Mouse (Mus musculus) embryonic facial prominence, embryonic 11.5 days (tissue): ENCODE measurements around the gene 3110040N11Rik. TPM values are rescaled to one million over a fixed set of nuclear protein-coding genes. Genes with fewer than 3 reads are reported as not detected.

ENCODE experiments used
- ATAC-seq: fragments of 200-750 bp; cut with Nextera tagmentation; replicated peaks from 2 replicates; pipeline ENCODE4 v1.8.0; 2017; ENCODE audit warnings: low read depth; ENCODE audit not compliant: insufficient number of reproducible peaks, low FRiP score, low TSS enrichment
- DNase-seq: peaks from one replicate; pipeline ENCODE4 v3.0.0-alpha.2; 2015; ENCODE audit warnings: low spot score
- H3K27ac ChIP-seq: fragments of 300-500 bp; sonication (generic); replicated peaks from 2 replicates; pipeline ENCODE4 v1.5.1; 2014; ENCODE audit warnings: mild to moderate bottlenecking, low read depth, low read length, control low read depth
- H3K27me3 ChIP-seq: fragments of 300-500 bp; sonication (generic); 2 replicates; pipeline ENCODE4 v1.6.1; 2014; ENCODE audit warnings: mild to moderate bottlenecking, low read length, moderate library complexity, mixed read lengths; ENCODE audit not compliant: control insufficient read depth, insufficient read depth
- H3K36me3 ChIP-seq: fragments of 300-500 bp; sonication (generic); replicated peaks from 2 replicates; pipeline ENCODE4 v1.6.1; 2014; ENCODE audit warnings: low read depth, mild to moderate bottlenecking, low read length, moderate library complexity, mixed read lengths; ENCODE audit not compliant: control insufficient read depth, insufficient read depth
- H3K4me1 ChIP-seq: fragments of 300-500 bp; sonication (generic); 2 replicates; pipeline ENCODE4 v1.6.1; 2014; ENCODE audit warnings: low read length, mixed read lengths; ENCODE audit not compliant: control insufficient read depth, insufficient read depth
- H3K4me2 ChIP-seq: fragments of 300-500 bp; sonication (generic); 2 replicates; pipeline ENCODE4 v1.6.1; 2014; ENCODE audit warnings: low read depth, mild to moderate bottlenecking, control low read depth, low read length, moderate library complexity
- H3K4me3 ChIP-seq: fragments of 300-500 bp; sonication (generic); 2 replicates; pipeline ENCODE4 v1.5.1; 2014; ENCODE audit warnings: low read depth, low read length, control low read depth
- H3K9ac ChIP-seq: fragments of 300-500 bp; sonication (generic); replicated peaks from 2 replicates; pipeline ENCODE4 v1.6.1; 2014; ENCODE audit warnings: mild to moderate bottlenecking, control low read depth, low read length
- H3K9me3 ChIP-seq: fragments of 300-500 bp; sonication (generic); replicated peaks from 2 replicates; pipeline ENCODE4 v1.6.1; 2016; ENCODE audit warnings: mild to moderate bottlenecking, low read length, inconsistent platforms, mixed read lengths; ENCODE audit not compliant: control insufficient read depth
- WGBS: fragments of 180-500 bp; shearing (Covaris S2); extraction: QIAGEN DNeasy Blood & Tissue Kit; methylation state at CpG from one replicate; pipeline ENCODE4 v1.1.7; 2014; 5-methylcytosine and 5-hydroxymethylcytosine counted together
- polyA plus RNA-seq: library from polyadenylated mRNA; unstranded; fragments of >200 nt; fragmentation: Nextera tagmentation; extraction: Ambion mirVana; gene quantifications from 2 replicates; pipeline ENCODE4 v1.2.1, GENCODE M21; 2014

3110040N11Rik gene
- polyA plus RNA-seq, 1 experiment from 2014 or later: 47.3 TPM

DNA sequence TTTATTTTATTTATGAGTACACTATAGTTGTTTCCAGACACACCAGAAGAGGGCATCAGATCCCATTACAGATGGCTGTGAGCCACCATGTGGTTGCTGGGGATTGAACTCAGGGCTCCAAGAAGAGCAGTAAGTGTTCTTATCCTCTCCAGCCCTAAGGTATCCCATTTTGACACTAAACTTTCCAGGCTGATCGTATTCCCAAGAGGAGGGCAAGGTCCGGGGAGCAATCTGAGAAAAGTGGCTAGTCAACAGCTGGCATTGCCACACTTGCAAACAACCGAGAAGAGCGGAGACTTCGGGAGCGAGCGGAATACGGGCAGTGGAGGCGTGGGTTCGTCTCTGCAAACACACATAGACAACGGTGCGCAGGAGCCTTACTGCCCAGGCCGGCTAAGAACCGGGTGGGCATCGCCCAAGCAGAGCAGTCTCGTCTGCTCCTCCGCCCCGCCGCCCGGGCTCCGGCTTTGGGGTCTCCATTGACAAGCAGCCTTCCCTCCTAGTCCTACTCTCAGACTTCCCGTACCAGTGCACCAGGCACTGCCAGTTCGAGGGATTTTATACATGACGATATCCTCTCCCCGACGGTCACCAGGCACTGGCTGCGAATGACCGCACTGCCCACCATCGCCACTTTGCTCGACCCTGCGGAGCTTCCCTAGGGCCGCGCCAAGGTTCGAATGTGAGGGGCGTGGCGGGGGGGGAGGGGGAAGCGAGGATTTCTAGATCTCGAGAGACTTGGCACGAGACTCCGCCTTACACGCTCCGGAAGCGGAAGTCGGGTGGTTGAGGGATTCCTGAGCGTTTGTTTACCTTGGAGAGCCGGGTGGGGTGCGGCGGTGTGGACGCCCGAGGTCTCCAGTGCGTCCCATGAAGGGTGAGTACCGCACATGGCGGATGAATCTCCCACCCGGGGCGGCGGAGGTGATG lies 26.8 kb downstream of the 3110040N11Rik start, which contains the start of gene Ramac:
TSS of gene Ramac (plus strand) at position 746 of the 930 bp plus-strand sequence.
- no peaks in the 10 kb centered on the region for H3K27me3 ChIP-seq
- H3K36me3 ChIP-seq: no peaks in the 10 kb centered on the region
- under 1% methylated on average over 56 of the region's 56 CpGs for whole genome bisulfite sequencing
- DNase-seq (peak; percentile 99), ATAC-seq (peak; percentile 97)
- H3K9ac ChIP-seq: peak within 1 kb of the TSS; percentile 93
- H3K9me3 ChIP-seq: no peaks in the 10 kb centered on the region
- no peaks in the 10 kb centered on the region for H3K4me1 ChIP-seq
- H3K4me3 ChIP-seq: peak within 1 kb of the TSS; percentile 96
- H3K27ac ChIP-seq: peak within 1 kb of the TSS; percentile 80
- H3K4me2 ChIP-seq: peak within 1 kb of the TSS; percentile 91

DNA sequence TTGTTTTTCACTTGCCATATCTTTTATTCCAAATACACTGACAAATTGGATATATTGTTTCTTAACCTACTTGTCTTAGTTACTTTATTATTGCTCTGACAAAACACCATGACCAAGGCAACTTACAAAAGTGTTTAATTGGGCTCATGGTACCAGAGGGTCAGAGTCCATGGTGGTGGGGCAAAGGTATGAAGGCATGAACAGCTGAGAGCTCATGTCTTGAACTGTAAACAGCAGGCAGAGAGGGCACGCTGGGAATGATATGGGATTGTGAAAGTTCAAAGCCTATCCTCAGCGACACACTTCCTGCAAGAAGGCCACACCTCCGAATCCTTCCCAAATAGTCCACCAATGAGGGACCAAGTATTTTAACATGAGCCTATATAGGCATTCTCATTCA lies 41.3 kb downstream of the 3110040N11Rik start:
- WGBS: 84% methylated on average over 3 of the region's 3 CpGs
- ATAC-seq (no peak), DNase-seq (no peak)
- Histone ChIP-seq H3K36me3 (no peaks in the 10 kb centered on the region), H3K27me3 (no peaks in the 10 kb centered on the region), H3K4me1 (no peaks in the 10 kb centered on the region), H3K4me2 (no peak overlapping the region), H3K9me3 (no peaks in the 10 kb centered on the region), H3K27ac (no peak overlapping the region), H3K4me3 (no peak overlapping the region), H3K9ac (no peak overlapping the region)

DNA sequence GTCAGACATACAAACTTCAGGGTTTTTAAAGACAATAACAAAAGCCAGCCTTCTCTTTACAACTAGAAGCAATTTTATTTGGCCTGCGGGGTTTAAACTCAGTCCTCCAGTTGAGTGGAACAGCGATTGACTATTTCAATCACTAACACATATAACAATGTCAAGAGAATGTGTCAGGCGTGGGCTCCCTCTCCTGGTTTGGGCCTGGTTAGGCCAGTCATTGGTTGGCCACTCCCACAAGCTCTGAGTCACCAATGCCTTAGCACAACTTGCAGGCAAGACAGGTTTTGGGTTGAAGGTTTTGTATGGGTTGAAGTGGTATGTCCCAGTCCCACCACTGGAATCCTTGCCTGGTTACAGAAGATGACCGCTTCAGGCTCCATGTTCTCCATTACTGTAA lies 45.1 kb downstream of the 3110040N11Rik start:
- H3K36me3 ChIP-seq: no peaks in the 10 kb centered on the region
- ATAC-seq: no peak
- H3K9me3 ChIP-seq: no peaks in the 10 kb centered on the region
- H3K27me3 ChIP-seq: no peaks in the 10 kb centered on the region
- no peak overlapping the region for H3K27ac ChIP-seq
- 75% methylated on average over 4 of the region's 4 CpGs for WGBS
- peak; percentile 30 for DNase-seq
- no peak overlapping the region for H3K9ac ChIP-seq
- H3K4me2 ChIP-seq: no peak overlapping the region
- no peak overlapping the region for H3K4me3 ChIP-seq
- H3K4me1 ChIP-seq: no peaks in the 10 kb centered on the region

DNA sequence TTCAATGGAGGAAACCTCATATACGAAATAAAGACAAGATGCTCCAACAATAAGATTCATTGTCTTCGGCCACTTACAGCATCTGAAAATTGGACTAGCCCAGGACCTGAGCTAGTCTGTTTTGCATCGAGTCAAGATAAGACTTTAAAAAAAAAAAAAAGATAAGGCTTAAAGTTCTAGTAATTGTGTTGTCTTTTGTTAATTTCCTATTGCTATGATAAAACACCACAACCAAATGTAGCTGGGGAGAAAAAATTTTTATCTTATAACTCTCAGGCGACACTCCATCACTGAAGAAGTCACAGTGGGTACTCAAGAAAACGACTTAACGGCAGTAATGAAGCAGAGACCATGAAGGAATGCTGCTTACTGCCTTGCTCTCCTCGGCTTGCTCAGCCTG lies 49.3 kb downstream of the 3110040N11Rik start:
- H3K27me3 ChIP-seq: no peaks in the 10 kb centered on the region
- H3K9me3 ChIP-seq: no peaks in the 10 kb centered on the region
- no peak overlapping the region for H3K9ac ChIP-seq
- no peak overlapping the region for H3K4me3 ChIP-seq
- WGBS: 92% methylated on average over 7 of the region's 7 CpGs
- no peaks in the 10 kb centered on the region for H3K36me3 ChIP-seq
- H3K4me1 ChIP-seq: no peaks in the 10 kb centered on the region
- DNase-seq: no peak
- H3K27ac ChIP-seq: no peak overlapping the region
- ATAC-seq: no peak
- no peak overlapping the region for H3K4me2 ChIP-seq

DNA sequence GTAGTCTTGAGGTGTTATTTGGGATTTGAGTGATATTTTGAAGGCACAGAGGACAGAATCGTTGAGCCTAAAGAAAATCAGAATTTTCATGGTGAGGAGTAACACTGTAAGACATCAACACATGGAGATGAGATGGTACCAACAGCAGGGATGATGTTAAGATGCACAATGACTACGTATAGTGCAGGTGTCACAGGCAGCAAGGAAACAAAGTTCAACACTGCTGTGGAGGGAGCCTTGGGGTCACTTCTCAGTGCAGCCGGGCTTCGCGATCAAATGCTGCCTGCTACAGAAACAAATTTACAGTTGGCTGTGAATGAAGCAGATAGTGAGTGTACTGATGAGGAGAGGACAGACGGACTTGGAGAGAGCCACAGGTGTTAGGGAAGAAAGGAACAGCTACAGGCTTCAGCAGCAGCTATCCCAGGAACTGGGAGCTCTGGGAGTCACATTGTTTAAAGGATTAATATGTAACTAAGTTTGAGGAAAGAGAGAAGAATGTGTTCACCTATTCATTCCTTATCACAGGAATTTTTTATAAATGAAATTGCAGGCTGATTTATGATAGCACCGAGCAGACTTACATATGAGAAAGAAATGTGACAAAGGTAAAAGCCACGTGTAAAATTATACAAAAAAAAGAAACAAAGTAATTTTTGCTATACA lies 50.4 kb downstream of the 3110040N11Rik start:
- Histone ChIP-seq H3K9ac (no peak overlapping the region), H3K4me1 (no peaks in the 10 kb centered on the region), H3K9me3 (no peaks in the 10 kb centered on the region), H3K4me2 (no peak overlapping the region), H3K4me3 (no peak overlapping the region), H3K36me3 (no peaks in the 10 kb centered on the region), H3K27me3 (no peaks in the 10 kb centered on the region), H3K27ac (no peak overlapping the region)
- 82% methylated on average over 8 of the region's 8 CpGs for WGBS
- no peak for ATAC-seq
- DNase-seq: no peak

DNA sequence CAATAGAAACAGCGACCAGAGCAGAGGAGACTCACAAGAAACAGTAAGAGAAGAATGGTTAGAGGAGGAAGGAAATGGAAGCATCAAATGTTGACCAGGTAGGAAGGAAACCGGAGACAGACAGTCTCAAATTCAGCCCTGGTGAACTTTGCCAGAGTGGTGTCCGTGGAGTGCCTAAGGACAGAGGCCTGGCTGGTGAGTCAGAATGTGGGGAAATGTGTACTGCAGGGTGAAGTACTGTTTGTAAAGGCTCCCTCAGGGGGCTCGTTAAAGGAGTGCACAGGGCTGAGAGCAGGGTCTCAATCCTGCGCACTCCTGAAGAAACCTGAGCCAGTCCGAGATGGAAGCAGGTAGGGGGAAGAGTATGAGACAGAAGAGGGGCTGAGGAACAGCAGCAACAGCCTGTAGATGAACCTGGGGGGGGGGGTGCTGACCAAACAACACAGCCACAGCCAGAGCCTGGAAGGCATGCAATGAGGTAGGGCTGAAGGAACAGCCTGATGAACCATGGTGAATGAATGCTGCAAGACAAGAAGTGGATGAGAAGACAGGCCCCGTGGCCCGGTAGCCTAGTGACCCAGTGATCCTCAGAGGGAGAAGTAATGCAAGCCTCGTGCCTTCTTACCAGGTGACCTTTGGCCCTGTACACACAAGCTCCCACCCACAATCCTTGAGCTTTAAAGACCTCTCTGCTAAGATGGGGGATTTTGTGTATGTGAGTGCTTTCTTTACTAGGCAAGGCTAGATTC lies 53.8 kb downstream of the 3110040N11Rik start:
- no peak overlapping the region for H3K4me3 ChIP-seq
- H3K9ac ChIP-seq: no peak overlapping the region
- 61% methylated on average over 9 of the region's 9 CpGs for WGBS
- no peaks in the 10 kb centered on the region for H3K27me3 ChIP-seq
- no peaks in the 10 kb centered on the region for H3K9me3 ChIP-seq
- H3K4me1 ChIP-seq: no peaks in the 10 kb centered on the region
- DNase-seq: no peak
- no peak overlapping the region for H3K27ac ChIP-seq
- H3K36me3 ChIP-seq: no peaks in the 10 kb centered on the region
- no peak for ATAC-seq
- H3K4me2 ChIP-seq: no peak overlapping the region

DNA sequence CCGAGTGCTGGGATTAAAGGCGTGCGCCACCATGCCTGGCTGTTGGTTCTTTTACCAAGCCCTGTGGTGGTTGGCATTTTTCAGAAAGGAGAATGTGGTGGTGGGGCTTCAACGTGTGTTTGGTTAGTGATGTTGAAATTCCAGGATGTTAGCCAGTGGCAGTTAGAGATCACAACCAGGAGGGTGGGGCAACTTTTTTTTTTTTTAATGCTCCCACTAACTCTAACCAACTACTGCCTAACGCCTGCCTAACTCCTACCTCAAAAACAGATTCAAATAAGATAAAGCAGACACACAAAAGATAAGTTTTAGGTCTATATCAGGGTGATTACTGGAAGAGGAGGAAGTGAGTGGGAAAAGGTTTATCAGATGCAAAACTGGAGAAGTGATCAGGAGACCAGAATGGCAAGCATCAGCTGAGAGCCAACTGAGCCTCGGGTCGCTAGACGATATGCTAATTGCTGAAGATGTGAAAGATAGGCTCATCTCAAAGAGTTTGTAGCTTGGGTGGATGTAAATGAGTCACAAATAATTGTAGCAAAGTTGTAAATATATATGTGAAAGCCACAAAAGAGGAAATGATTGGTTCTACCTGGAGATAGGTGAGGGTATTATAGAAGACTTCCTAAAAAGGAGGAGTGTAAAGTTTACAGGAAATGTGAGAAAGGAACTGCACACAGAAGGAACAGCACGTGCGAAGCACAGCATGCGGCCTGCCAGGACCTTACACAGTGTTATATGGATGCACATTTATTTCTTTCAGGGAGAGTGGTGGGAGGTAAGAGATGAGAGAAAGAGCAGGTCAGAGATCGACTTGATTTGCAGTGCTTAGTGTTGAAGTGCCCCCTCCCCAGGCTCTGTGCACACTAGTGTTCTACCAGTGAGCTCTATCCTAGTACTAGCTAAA lies 56.8 kb downstream of the 3110040N11Rik start:
- no peaks in the 10 kb centered on the region for H3K27me3 ChIP-seq
- 88% methylated on average over 12 of the region's 12 CpGs for WGBS
- H3K4me2 ChIP-seq: no peak overlapping the region
- ATAC-seq (no peak), DNase-seq (no peak)
- H3K4me1 ChIP-seq: no peaks in the 10 kb centered on the region
- no peak overlapping the region for H3K4me3 ChIP-seq
- H3K9me3 ChIP-seq: no peaks in the 10 kb centered on the region
- H3K36me3 ChIP-seq: no peaks in the 10 kb centered on the region
- H3K27ac ChIP-seq: no peak overlapping the region
- H3K9ac ChIP-seq: no peak overlapping the region
